Mouse (Mus musculus): ENCODE results near the gene B3galt4. TPM values are rescaled to one million over a fixed set of nuclear protein-coding genes. Genes with fewer than 3 reads are reported as not detected.

Gene B3galt4
- polyA plus RNA-seq, 1 experiment: 6.7 TPM

- Histone ChIP-seq H3K4me1 (ENCODE audit: control insufficient read depth, insufficient read depth, low read length) (peaks cover 12% of the 10 kb centered on the region; the same call in 1 of the 2 replicates), H3K27ac (ENCODE audit: insufficient read depth, low read depth, low read length) (peak overlapping the region; percentile 77), H3K36me3 (ENCODE audit: control insufficient read depth, insufficient read depth, low read length) (no peaks in the 10 kb centered on the region), H3K4me3 (ENCODE audit: insufficient read depth, low read depth, low read length) (peak overlapping the region; percentile 61), H3K27me3 (replicated peaks; ENCODE audit: control insufficient read depth, insufficient read depth, low read length) (no peaks in the 10 kb centered on the region)
- peak; percentile 97 for DNase-seq
- TF ChIP-seq POLR2A (IDR thresholded peaks at IDR 0.05; ENCODE audit: low read depth, low read length): peak; percentile 77
- TF ChIP-seq CTCF (conservative IDR thresholded peaks at IDR 0.05; ENCODE audit: insufficient read depth, insufficient read length, low read depth, low read length): no peak
- WGBS: under 1% methylated on average over 17 of the region's 17 CpGs
Measured at GRCm38 (mm10) chr17:33978631-33979031, 27.3 kb upstream of the B3galt4 start.

GRCm38 (mm10) chr17:33977861-33978557, 26.7 kb upstream of the B3galt4 start:
- peak overlapping the region; percentile 61 for H3K4me3 ChIP-seq (ENCODE audit: insufficient read depth, low read depth, low read length)
- TF ChIP-seq POLR2A (IDR thresholded peaks at IDR 0.05; ENCODE audit: low read depth, low read length): no peak
- TF ChIP-seq CTCF (conservative IDR thresholded peaks at IDR 0.05; ENCODE audit: insufficient read depth, insufficient read length, low read depth, low read length): no peak
- DNase-seq: no peak
- H3K27me3 ChIP-seq (replicated peaks; ENCODE audit: control insufficient read depth, insufficient read depth, low read length): no peaks in the 10 kb centered on the region
- 4% methylated on average over 57 of the region's 57 CpGs for WGBS
- H3K36me3 ChIP-seq (ENCODE audit: control insufficient read depth, insufficient read depth, low read length): no peaks in the 10 kb centered on the region
- H3K4me1 ChIP-seq (ENCODE audit: control insufficient read depth, insufficient read depth, low read length): peaks cover 12% of the 10 kb centered on the region; the same call in 1 of the 2 replicates
- H3K27ac ChIP-seq (ENCODE audit: insufficient read depth, low read depth, low read length): peak overlapping the region; percentile 8; the same call in 1 of the 2 replicates

- DNase-seq: no peak
- 66% methylated on average over 3 of the region's 3 CpGs for WGBS
Measured at GRCm38 (mm10) chr17:33973572-33973971, 22.3 kb upstream of the B3galt4 start.

GRCm38 (mm10) chr17:33972691-33973090, 21.4 kb upstream of the B3galt4 start:
- Histone ChIP-seq H3K27ac (ENCODE audit: insufficient read depth, low read depth, low read length) (no peak overlapping the region), H3K4me3 (ENCODE audit: insufficient read depth, low read depth, low read length) (no peak overlapping the region), H3K27me3 (replicated peaks; ENCODE audit: control insufficient read depth, insufficient read depth, low read length) (no peaks in the 10 kb centered on the region), H3K36me3 (ENCODE audit: control insufficient read depth, insufficient read depth, low read length) (no peaks in the 10 kb centered on the region), H3K4me1 (ENCODE audit: control insufficient read depth, insufficient read depth, low read length) (no peaks in the 10 kb centered on the region; the same call in 1 of the 2 replicates)
- WGBS: 7% methylated on average over 1 of the region's 1 CpGs
- DNase-seq: no peak
- TF ChIP-seq POLR2A (IDR thresholded peaks at IDR 0.05; ENCODE audit: low read depth, low read length) (no peak), CTCF (conservative IDR thresholded peaks at IDR 0.05; ENCODE audit: insufficient read depth, insufficient read length, low read depth, low read length) (no peak)

More at GRCm38 (mm10) chr17:33973572-33973971, 22.3 kb upstream of the B3galt4 start:
- H3K27me3 ChIP-seq (replicated peaks; ENCODE audit: control insufficient read depth, insufficient read depth, low read length): no peaks in the 10 kb centered on the region
- H3K4me1 ChIP-seq (ENCODE audit: control insufficient read depth, insufficient read depth, low read length): no peaks in the 10 kb centered on the region; the same call in 1 of the 2 replicates
- H3K27ac ChIP-seq (ENCODE audit: insufficient read depth, low read depth, low read length): no peak overlapping the region
- no peaks in the 10 kb centered on the region for H3K36me3 ChIP-seq (ENCODE audit: control insufficient read depth, insufficient read depth, low read length)
- no peak for TF ChIP-seq POLR2A (IDR thresholded peaks at IDR 0.05; ENCODE audit: low read depth, low read length)
- no peak for TF ChIP-seq CTCF (conservative IDR thresholded peaks at IDR 0.05; ENCODE audit: insufficient read depth, insufficient read length, low read depth, low read length)
- no peak overlapping the region for H3K4me3 ChIP-seq (ENCODE audit: insufficient read depth, low read depth, low read length)

- Histone ChIP-seq H3K36me3 (ENCODE audit: control insufficient read depth, insufficient read depth, low read length) (no peaks in the 10 kb centered on the region), H3K27ac (ENCODE audit: insufficient read depth, low read depth, low read length) (no peak overlapping the region), H3K27me3 (replicated peaks; ENCODE audit: control insufficient read depth, insufficient read depth, low read length) (no peaks in the 10 kb centered on the region), H3K4me3 (ENCODE audit: insufficient read depth, low read depth, low read length) (no peak overlapping the region), H3K4me1 (ENCODE audit: control insufficient read depth, insufficient read depth, low read length) (no peaks in the 10 kb centered on the region; the same call in 1 of the 2 replicates)
- TF ChIP-seq CTCF (conservative IDR thresholded peaks at IDR 0.05; ENCODE audit: insufficient read depth, insufficient read length, low read depth, low read length) (0 out of 2 replicates have a peak, but pooled peaks have one; percentile 26), POLR2A (IDR thresholded peaks at IDR 0.05; ENCODE audit: low read depth, low read length) (no peak)
- 77% methylated on average over 4 of the region's 4 CpGs for whole genome bisulfite sequencing
- DNase-seq: no peak
Measured at GRCm38 (mm10) chr17:33969394-33969793, 18.1 kb upstream of the B3galt4 start.

GRCm38 (mm10) chr17:33968927-33969326, 17.6 kb upstream of the B3galt4 start:
- DNase-seq: peak; percentile 70
- Histone ChIP-seq H3K27me3 (replicated peaks; ENCODE audit: control insufficient read depth, insufficient read depth, low read length) (no peaks in the 10 kb centered on the region), H3K27ac (ENCODE audit: insufficient read depth, low read depth, low read length) (no peak overlapping the region), H3K4me1 (ENCODE audit: control insufficient read depth, insufficient read depth, low read length) (no peaks in the 10 kb centered on the region; the same call in 1 of the 2 replicates), H3K36me3 (ENCODE audit: control insufficient read depth, insufficient read depth, low read length) (no peaks in the 10 kb centered on the region), H3K4me3 (ENCODE audit: insufficient read depth, low read depth, low read length) (no peak overlapping the region)
- TF ChIP-seq POLR2A (IDR thresholded peaks at IDR 0.05; ENCODE audit: low read depth, low read length) (no peak), CTCF (conservative IDR thresholded peaks at IDR 0.05; ENCODE audit: insufficient read depth, insufficient read length, low read depth, low read length) (no peak)
- 29% methylated on average over 5 of the region's 5 CpGs for WGBS

- Histone ChIP-seq H3K27me3 (replicated peaks; ENCODE audit: control insufficient read depth, insufficient read depth, low read length) (no peaks in the 10 kb centered on the region), H3K36me3 (ENCODE audit: control insufficient read depth, insufficient read depth, low read length) (no peaks in the 10 kb centered on the region), H3K4me3 (ENCODE audit: insufficient read depth, low read depth, low read length) (no peak overlapping the region), H3K4me1 (ENCODE audit: control insufficient read depth, insufficient read depth, low read length) (no peaks in the 10 kb centered on the region; the same call in 1 of the 2 replicates), H3K27ac (ENCODE audit: insufficient read depth, low read depth, low read length) (no peak overlapping the region)
- peak; percentile 89 for DNase-seq
- no peak for TF ChIP-seq POLR2A (IDR thresholded peaks at IDR 0.05; ENCODE audit: low read depth, low read length)
- TF ChIP-seq CTCF (conservative IDR thresholded peaks at IDR 0.05; ENCODE audit: insufficient read depth, insufficient read length, low read depth, low read length): peak; percentile 92
- WGBS: 2% methylated on average over 9 of the region's 9 CpGs
Measured at GRCm38 (mm10) chr17:33968489-33968888, 17.2 kb upstream of the B3galt4 start.
